Mouse (Mus musculus) cerebellum, postnatal 36 days (tissue): Measurements from ENCODE around the gene Trmt2a.
A peak's percentile ranks its signal among the peaks of the same experiment; 100 is the strongest.

ENCODE experiments used
- DNase-seq, 2 experiments: peaks; one replicate each; pipeline ENCODE4 v3.0.0; 2021 to 2022; ENCODE audit warnings: mixed read lengths in 2 of 2

The Trmt2a gene

DNA sequence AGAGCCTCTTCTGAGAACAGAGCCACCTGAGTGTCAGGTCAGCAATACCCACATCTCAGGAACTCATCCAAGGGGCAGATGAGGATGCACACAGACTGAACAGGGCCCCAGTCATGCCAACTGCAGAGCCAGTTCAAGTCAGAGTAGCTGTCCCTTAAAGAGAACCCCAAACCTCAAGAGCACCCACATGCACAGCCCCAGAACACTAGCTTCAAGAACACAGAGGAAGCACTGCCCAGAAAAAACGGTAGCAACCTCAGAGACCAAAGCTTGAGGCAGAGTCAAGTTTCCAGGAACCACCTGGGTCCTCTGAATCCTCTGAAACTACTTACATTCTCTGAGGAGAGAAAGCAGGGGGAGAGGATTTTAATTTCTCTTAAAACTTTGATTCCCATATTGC is 15.0 kb upstream of the Trmt2a start:
- DNase-seq, result no peak

DNA sequence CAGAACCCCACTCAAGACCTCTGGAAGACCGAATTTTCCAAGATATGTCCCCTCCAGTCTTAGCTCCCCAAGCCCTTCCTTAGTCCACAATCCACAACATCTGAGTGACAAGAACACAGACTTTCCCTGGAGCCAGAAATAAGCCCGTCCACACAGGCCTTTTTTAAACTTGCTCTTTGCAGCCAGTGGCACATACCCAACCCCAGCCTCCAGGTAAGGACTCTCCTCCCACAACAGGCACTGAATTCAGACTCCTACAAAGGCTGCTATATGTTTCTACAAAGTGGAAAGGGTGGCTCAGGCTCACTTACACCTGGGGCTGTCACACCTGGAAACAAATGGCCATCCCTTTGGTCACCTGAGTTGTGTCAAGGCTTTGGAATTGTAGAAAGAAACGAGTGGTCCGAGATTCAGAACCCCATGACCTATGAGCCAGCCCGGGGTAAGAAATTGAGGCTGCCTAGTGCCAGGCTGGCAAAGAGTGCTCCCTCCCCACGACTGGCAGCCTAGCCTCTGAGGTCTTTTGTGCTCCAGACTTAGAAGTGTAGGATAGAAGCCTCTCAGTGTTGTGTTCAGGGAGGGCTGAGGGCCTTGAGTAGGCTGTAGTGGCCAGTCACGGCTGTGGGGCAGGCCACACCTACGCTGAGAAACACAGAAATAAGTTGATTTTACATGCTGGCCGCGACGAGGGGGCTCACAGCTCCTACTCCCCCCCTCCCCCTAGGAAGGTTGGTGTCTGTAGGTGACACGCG is 14.4 kb upstream of the Trmt2a start:
- DNase-seq, result no peak

- DNase-seq, result peak in 1 of 2 experiments; percentile 83
These were observed 13.6 kb upstream of the Trmt2a start, which contains the start of gene Zdhhc8 for GRCm38 (mm10) chr16:18234671-18235388. Zdhhc8 (minus strand) TSS chr16:18235136.

- DNase-seq, result peak; percentile 70 to 74
These were observed 13.0 kb upstream of the Trmt2a start for GRCm38 (mm10) chr16:18235389-18236065.

DNA sequence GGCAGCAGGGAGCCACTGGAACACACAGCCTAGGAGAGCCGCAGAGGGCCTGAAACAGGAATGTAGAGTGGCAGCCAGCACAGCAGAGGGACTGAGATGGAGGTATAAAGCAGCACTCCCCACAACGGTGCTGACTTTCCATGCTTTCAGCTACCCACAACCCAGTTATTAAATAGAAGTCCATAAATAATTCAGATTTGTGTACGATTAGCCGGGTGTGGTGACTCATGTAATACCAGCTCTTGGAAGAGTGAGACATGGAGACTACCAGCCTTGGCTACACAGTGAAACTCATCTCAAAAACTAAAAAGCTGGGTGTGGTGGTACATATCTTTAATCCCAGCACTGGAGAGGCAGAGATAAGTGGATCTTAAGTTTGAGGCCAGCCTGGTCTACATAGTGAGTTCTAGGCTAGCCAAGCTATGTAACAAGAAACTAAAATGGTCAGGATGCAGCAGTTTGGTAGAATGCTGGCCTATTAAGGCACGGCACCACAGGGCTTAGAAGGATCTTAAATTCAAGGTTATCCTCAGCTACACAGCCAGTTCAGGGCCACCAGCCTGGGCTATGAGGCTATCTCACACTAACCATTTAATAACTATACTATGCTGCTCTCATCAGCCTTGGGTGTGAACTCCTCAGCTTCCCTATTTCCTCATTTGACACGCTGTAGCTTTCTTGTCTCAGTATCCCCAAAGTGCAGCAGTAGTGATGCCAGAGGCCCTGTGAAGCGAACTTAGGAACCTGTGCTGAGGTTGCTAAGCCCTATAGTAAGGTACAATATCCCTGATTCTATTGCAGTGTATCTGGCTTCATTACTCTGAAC is 11.6 kb upstream of the Trmt2a start:
- no peak for DNase-seq

GRCm38 (mm10) chr16:18241581-18241980 is 6.9 kb upstream of the Trmt2a start:
- no peak for DNase-seq

GRCm38 (mm10) chr16:18247521-18248399 is 719 bp upstream of the Trmt2a start:
- no peak for DNase-seq

- DNase-seq, result peak in 1 of 2 experiments; percentile 52
These were observed 987 bp downstream of the Trmt2a start for GRCm38 (mm10) chr16:18249364-18249967.

GRCm38 (mm10) chr16:18250231-18250630 is 1.8 kb downstream of the Trmt2a start:
- DNase-seq, result no peak

DNA sequence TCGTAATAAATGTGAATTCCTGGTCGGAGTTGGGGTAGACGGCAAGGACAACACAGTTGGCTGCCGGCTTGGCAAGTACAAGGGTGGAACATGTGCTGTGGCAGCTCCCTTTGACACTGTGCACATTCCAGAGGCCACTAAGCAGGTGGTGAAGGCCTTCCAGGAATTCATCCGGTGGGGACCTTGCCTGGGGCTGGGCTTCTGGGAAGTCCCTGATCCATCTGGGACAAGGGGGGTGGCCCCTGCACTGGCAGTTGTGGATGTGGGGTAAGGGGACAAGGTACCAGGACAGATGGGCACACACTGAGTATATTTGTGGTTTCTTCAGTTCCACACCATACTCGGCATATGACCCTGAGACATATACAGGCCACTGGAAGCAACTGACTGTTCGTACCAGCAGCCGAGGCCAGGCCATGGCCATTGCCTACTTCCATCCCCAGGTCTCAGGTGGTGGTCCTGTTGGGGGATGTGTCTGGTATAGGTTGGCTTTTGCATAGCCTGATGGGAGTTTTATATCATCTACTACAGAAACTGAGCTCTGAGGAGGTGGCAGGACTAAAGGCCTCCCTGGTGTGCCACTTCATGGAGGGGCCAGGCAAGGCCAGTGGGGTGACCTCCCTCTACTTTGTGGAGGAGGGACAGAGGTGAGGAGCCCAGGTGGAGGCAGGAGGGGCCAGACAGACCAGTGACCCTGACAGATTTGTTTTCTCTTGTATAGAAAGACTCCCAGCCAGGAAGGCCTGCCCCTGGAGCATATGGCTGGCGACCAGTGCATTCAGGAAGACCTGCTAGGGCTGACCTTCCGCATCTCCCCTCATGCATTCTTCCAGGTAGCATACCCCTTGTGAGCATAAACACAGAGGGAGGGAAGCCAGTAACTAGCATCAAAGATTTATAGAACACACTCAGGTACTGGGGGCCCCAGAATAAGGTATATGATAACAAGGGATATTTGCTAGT is 2.6 kb downstream of the Trmt2a start:
- DNase-seq, result no peak

DNA sequence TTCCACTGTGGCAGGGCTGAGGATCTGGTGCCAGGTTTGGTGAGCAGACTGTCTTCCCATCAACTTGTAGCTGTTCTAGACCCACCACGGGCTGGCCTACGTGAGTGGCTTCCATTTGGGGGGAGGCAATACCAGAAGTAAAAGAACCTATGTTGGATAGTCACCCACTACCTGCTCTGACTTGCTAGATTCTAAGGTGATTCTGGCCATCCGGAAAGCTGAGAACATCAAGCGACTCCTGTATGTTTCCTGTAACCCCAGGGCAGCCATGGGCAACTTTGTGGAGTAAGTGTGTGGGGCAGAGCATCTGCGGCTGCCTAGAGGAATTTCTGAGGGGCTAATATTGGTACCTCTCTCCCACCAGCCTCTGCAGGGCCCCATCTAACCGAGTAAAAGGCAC is 4.3 kb downstream of the Trmt2a start:
- DNase-seq, result no peak

GRCm38 (mm10) chr16:18253866-18254265 is 5.4 kb downstream of the Trmt2a start:
- no peak for DNase-seq

DNA sequence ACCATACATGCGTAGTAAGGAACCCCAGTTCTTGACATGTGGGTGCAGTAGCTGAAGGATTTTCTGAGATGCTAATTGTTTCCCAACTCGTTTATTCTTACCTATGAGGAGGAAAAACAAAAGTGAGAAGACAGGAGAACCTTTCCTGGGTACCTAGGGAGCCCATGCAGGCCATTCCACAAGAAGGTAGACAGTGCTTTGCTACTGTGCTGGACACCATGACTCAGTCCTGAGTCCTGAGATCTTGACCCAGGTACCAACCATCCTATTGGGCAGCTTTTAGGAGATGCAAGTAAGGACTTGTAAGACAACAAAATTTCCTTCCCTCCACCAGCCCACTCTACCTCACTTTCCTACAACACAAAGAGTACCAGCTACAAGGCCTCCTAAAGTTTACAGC is 9.7 kb downstream of the Trmt2a start, which contains the start of gene Gm49776:
Gm49776 (minus strand) TSS at position 101 of the 400 bp plus-strand sequence.
- no peak for DNase-seq

- DNase-seq, result no peak
These were observed 16.5 kb downstream of the Trmt2a start for GRCm38 (mm10) chr16:18265024-18265423.

DNA sequence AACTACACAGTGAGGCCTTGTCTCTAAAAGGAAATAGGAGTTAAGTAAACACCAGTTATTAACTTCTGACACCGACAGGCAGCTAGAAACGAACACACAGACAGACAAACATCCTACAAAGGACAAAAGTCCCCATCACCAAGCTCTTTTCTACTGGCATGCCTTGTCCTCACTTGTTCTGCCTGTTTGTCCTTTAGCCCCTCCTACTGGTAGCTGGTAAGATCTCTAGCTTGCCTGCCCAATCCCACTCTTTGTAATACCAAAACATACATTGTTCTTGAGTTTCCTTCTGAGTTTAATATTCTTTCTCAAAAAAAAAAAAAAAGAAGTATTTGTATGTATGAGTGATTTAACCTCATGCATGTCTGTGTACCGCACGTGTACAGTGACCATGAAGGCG is 19.7 kb downstream of the Trmt2a start:
- DNase-seq, result no peak

DNA sequence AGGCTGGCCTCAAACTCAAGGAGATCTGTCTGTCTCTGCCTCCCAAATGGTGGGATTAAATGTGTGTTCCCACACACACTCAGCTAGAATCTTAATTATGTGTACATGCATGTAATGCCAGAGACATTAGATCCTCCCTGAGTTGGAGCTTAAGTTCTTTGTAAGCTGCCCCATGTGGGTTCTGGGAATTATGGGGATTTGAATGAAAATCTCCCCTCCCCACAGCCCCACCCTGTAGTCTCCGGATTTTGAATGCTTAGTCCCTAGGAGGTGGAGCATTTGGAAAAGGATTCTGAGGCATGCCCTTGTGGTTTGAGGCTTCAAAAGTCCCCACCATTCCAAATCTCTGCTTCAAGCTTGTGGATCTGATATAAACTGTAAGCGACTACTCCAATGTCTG is 26.7 kb downstream of the Trmt2a start:
- DNase-seq, result no peak

GRCm38 (mm10) chr16:18288166-18288565 is 39.7 kb downstream of the Trmt2a start:
- DNase-seq, result no peak

DNA sequence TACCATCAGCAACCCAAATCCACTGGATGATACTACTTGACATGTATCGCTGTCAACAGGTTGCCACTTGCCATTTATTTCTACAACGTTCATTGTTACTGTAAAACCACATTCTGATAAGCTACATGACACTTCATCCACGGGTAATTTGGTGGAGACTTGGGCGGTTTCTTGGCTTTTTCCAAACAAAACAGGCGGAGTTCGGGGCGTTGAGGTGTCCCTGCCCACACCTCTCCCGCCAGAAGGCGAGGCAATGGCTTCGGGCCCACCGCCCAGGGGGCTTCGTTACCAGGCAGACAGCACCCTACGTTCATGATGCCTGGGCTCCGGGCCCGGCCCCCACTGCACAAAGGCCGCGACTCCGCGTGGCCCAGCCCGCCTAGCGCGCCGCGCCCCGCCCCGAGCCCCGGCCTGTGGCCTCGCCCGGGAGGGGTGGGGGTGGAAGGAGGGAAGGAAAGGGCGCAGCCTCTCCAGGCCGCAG is 40.1 kb downstream of the Trmt2a start:
- no peak for DNase-seq

GRCm38 (mm10) chr16:18289067-18289588 is 40.6 kb downstream of the Trmt2a start, which contains the start of gene Dgcr8:
Dgcr8 (minus strand) TSS chr16:18289246.
- DNase-seq, result peak; percentile 95 to 98
